Mouse (Mus musculus) lung, postnatal 4 days (tissue): ENCODE results near the gene Prss43.
"Not testable (repeated sequence)": the region's sequence is repeated elsewhere in the genome, so short reads cannot be mapped to it uniquely, and the experiment has no call there.

Source experiments
- DNase-seq, 2 experiments: peaks; one replicate each; pipeline ENCODE4 v3.0.0; 2021

Prss43 gene

GRCm38 (mm10) chr9:110826390-110826789 lies at the start of gene Prss43:
TSS of gene Prss43 (plus strand) at chr9:110826690.
- DNase-seq = no peak

GRCm38 (mm10) chr9:110778100-110778499 lies 48.4 kb upstream of the Prss43 start:
- no peak for DNase-seq

- DNase-seq = no peak
Observed at GRCm38 (mm10) chr9:110778559-110778958, 47.9 kb upstream of the Prss43 start.

GRCm38 (mm10) chr9:110779242-110779913 lies 47.1 kb upstream of the Prss43 start:
- DNase-seq = no peak

- DNase-seq = peak; percentile 95 to 96
Observed at GRCm38 (mm10) chr9:110781256-110781721, 45.2 kb upstream of the Prss43 start.

GRCm38 (mm10) chr9:110781731-110782130 lies 44.8 kb upstream of the Prss43 start:
- DNase-seq = peak; percentile 88 to 95

GRCm38 (mm10) chr9:110783611-110784010 lies 42.9 kb upstream of the Prss43 start:
- no peak for DNase-seq

GRCm38 (mm10) chr9:110788169-110788568 lies 38.3 kb upstream of the Prss43 start:
- DNase-seq = no peak

GRCm38 (mm10) chr9:110790462-110790861 lies 36.0 kb upstream of the Prss43 start:
- peak in 1 of 2 experiments; percentile 38 for DNase-seq

- no peak for DNase-seq
Observed at GRCm38 (mm10) chr9:110797013-110797412, 29.5 kb upstream of the Prss43 start.

- DNase-seq = no peak
Observed at GRCm38 (mm10) chr9:110797866-110798265, 28.6 kb upstream of the Prss43 start, which contains the start of gene Prss42. TSS of gene Prss42 (plus strand) at chr9:110798166.

- DNase-seq = no peak
Observed at GRCm38 (mm10) chr9:110800834-110801479, 25.5 kb upstream of the Prss43 start.

GRCm38 (mm10) chr9:110803294-110803693 lies 23.2 kb upstream of the Prss43 start:
- DNase-seq = no peak

- DNase-seq = no peak
Observed at GRCm38 (mm10) chr9:110810051-110810450, 16.4 kb upstream of the Prss43 start.

- DNase-seq = no peak
Observed at GRCm38 (mm10) chr9:110813789-110814188, 12.7 kb upstream of the Prss43 start, which contains the start of gene Prss44. TSS of gene Prss44 (plus strand) at chr9:110813994.

- not testable (repeated sequence) for DNase-seq
Observed at GRCm38 (mm10) chr9:110820546-110820945, 5.9 kb upstream of the Prss43 start.

GRCm38 (mm10) chr9:110821436-110821835 lies 5.1 kb upstream of the Prss43 start:
- DNase-seq = no peak

GRCm38 (mm10) chr9:110825426-110825825 lies 1.1 kb upstream of the Prss43 start:
- DNase-seq = no peak

- DNase-seq = no peak
Observed at GRCm38 (mm10) chr9:110825832-110826231, 658 bp upstream of the Prss43 start.

- no peak for DNase-seq
Observed at GRCm38 (mm10) chr9:110833021-110833420, 6.5 kb downstream of the Prss43 start.

- DNase-seq = no peak
Observed at GRCm38 (mm10) chr9:110834411-110834810, 7.9 kb downstream of the Prss43 start, which contains the start of gene Prss45. TSS of gene Prss45 (plus strand) at chr9:110834588.

GRCm38 (mm10) chr9:110834961-110835360 lies 8.5 kb downstream of the Prss43 start:
- no peak for DNase-seq

- DNase-seq = no peak
Observed at GRCm38 (mm10) chr9:110836112-110836511, 9.6 kb downstream of the Prss43 start.

- DNase-seq = no peak
Observed at GRCm38 (mm10) chr9:110840905-110841304, 14.4 kb downstream of the Prss43 start.
